Mouse (Mus musculus) kidney, adult 2 months (tissue): ENCODE data around the gene Fbxo3.

ENCODE experiments used
- CTCF ChIP-seq: fragments of 200-500 bp; conservative IDR thresholded peaks from 2 replicates; pipeline ENCODE4 v1.5.1; 2011; ENCODE audit warnings: low read depth, mild to moderate bottlenecking, control low read depth, low read length, moderate library complexity, mixed read lengths; ENCODE audit not compliant: insufficient read depth, insufficient read length
- POLR2A ChIP-seq: fragments of 200-500 bp; IDR thresholded peaks from one replicate; pipeline ENCODE4 v1.6.1; 2011; ENCODE audit warnings: low read depth, low read length, control low read depth

GRCm38 (mm10) chr2:104058381-104058780 is 30.9 kb downstream of the Fbxo3 start:
- TF ChIP-seq CTCF = no peak
- no peak for TF ChIP-seq POLR2A
